Mouse (Mus musculus): Measurements from ENCODE around the gene Xrcc6. TPM values are rescaled to one million over a fixed set of nuclear protein-coding genes. Genes with fewer than 3 reads are reported as not detected.

Xrcc6 gene
- polyA plus RNA-seq, 1 experiment = 37.4 TPM

DNA sequence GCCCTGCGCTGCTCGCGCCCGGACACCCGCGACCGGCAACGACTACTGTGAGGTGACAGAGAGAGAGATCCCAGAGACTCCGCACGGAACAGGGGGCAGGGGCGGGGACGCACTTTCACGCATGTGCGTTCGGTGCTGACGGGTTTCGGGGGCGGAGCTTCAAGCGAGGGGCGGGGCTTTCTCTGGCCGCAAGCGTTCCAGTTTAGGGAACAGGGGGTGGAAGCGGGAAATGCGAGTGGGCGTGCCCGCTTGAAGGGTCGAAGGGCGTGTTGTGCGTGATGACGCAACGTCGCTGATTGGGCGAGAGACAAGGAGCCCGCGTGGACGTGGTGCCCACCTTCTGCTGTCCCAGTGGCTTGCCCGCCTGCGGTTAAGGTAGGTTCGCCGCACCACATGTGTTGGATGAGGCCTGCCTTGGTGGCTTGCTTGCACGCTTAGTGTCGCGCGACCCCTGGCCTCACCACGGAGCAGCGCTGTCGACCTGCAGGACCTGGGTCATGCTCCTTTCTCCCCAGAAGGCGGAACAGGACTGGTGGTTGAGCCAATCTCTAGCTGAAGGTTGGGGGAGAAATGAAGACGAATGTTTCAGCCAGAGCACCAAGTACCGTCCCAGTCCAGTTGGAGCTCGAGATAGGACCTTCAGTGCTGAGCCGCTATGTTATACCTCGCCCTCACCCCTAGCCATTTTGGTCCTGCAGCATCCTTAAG is 28.6 kb downstream of the Xrcc6 start:
- TF ChIP-seq CTCF (IDR thresholded peaks at IDR 0.05; ENCODE audit: borderline replicate concordance, insufficient read depth, low read length) (no peak), POLR2A (IDR thresholded peaks at IDR 0.05; ENCODE audit: low read depth, low read length) (peak; percentile 89)
- Histone ChIP-seq H3K4me1 (ENCODE audit: control insufficient read depth, insufficient read depth, low read length) (peaks cover 12% of the 10 kb centered on the region), H3K4me3 (ENCODE audit: insufficient read depth, low read length) (peak overlapping the region; percentile 89), H3K27ac (ENCODE audit: insufficient read depth, low read length) (no peak overlapping the region)

DNA sequence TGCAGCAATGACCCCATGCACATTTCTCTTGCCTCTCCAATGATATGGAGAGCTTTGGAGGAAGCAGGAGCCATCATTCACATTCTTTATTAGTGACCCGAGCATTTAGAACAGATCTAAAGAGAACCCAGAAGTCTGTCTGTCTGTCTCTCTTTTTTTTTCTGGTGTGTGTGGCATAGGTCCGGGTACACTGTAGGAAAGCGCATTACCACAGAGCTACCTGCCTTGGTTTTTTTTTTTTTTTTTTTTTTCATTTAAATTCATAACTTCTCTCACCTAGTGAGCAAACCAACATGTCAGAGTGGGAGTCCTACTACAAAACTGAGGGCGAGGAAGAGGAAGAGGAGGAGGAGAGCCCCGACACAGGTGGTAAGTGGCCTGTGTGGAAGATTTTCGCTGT is 29.2 kb downstream of the Xrcc6 start:
- peak overlapping the region; percentile 89 for H3K4me3 ChIP-seq (ENCODE audit: insufficient read depth, low read length)
- H3K27ac ChIP-seq (ENCODE audit: insufficient read depth, low read length) = no peak overlapping the region
- no peak for TF ChIP-seq POLR2A (IDR thresholded peaks at IDR 0.05; ENCODE audit: low read depth, low read length)
- no peak for TF ChIP-seq CTCF (IDR thresholded peaks at IDR 0.05; ENCODE audit: borderline replicate concordance, insufficient read depth, low read length)
- H3K4me1 ChIP-seq (ENCODE audit: control insufficient read depth, insufficient read depth, low read length) = peaks cover 11% of the 10 kb centered on the region

DNA sequence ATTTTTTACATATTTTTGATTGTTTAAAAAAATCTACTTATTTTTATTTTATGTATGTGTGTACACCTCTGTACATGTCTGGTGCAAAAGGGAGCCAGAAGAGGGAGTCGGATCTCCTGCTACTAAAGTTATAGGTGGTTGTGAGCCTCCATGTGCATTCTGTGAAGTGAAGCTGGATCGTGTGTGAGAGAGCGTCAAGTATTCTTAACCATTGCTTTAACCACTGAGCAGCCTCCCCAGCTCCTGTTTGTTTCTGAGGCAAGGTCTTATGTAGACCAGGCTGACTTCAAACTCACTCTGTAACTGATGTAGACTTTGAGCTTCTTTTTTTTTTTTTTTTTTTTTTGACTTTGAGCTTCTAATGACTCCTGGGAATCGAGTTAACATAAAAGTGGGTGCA is 29.8 kb downstream of the Xrcc6 start:
- Histone ChIP-seq H3K4me3 (ENCODE audit: insufficient read depth, low read length) (no peak overlapping the region), H3K4me1 (ENCODE audit: control insufficient read depth, insufficient read depth, low read length) (0 out of 2 replicates have a peak, but pooled peaks cover 7% of the 10 kb centered on the region), H3K27ac (ENCODE audit: insufficient read depth, low read length) (no peak overlapping the region)
- TF ChIP-seq POLR2A (IDR thresholded peaks at IDR 0.05; ENCODE audit: low read depth, low read length) (no peak), CTCF (IDR thresholded peaks at IDR 0.05; ENCODE audit: borderline replicate concordance, insufficient read depth, low read length) (no peak)

DNA sequence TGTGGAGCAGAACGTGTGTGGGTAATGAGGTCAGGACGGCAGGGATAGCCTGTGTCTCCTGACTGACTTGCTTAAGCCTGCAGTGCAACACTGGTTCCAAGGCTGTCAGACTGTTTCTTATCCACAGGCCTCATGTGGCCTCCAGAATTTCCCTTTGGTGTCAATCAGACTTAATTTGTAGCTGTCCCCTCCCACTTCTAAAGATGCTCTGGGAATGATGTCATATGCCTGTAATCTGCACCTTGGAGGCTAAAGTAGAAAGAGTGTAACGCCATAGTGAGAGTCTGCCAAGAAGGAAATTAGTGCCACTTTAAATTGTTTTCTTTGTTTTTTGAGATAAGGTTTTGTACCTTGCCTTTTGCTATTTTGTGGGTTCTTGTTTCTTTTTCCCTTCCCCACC is 31.7 kb downstream of the Xrcc6 start:
- no peak overlapping the region for H3K27ac ChIP-seq (ENCODE audit: insufficient read depth, low read length)
- TF ChIP-seq CTCF (IDR thresholded peaks at IDR 0.05; ENCODE audit: borderline replicate concordance, insufficient read depth, low read length) (no peak), POLR2A (IDR thresholded peaks at IDR 0.05; ENCODE audit: low read depth, low read length) (no peak)
- no peaks in the 10 kb centered on the region for H3K4me1 ChIP-seq (ENCODE audit: control insufficient read depth, insufficient read depth, low read length)
- H3K4me3 ChIP-seq (ENCODE audit: insufficient read depth, low read length) = no peak overlapping the region

DNA sequence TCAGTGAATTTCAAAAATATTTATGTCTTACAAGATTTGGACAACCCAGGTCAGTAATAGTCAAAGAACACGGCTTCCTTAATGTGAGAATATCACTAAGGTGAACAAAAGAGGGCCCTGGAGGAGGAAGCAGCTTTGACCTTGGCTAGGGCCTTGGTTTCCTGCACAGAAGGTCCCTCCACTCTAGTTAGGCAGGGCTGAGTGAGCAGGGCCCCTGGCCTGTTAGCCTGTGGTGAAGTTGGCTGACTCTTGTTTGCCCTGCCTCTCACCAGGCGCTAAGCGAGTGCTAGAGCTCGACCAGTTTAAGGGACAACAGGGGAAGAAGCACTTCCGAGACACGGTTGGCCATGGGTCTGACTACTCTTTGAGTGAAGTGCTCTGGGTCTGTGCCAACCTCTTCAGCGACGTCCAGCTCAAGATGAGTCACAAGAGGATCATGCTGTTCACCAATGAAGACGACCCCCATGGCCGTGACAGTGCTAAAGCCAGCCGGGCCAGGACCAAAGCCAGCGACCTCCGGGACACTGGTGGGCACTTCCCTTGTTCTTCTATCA is 35.0 kb downstream of the Xrcc6 start:
- Histone ChIP-seq H3K27ac (ENCODE audit: insufficient read depth, low read length) (no peak overlapping the region), H3K4me1 (ENCODE audit: control insufficient read depth, insufficient read depth, low read length) (no peaks in the 10 kb centered on the region), H3K4me3 (ENCODE audit: insufficient read depth, low read length) (no peak overlapping the region)
- TF ChIP-seq CTCF (IDR thresholded peaks at IDR 0.05; ENCODE audit: borderline replicate concordance, insufficient read depth, low read length) (no peak), POLR2A (IDR thresholded peaks at IDR 0.05; ENCODE audit: low read depth, low read length) (no peak)

DNA sequence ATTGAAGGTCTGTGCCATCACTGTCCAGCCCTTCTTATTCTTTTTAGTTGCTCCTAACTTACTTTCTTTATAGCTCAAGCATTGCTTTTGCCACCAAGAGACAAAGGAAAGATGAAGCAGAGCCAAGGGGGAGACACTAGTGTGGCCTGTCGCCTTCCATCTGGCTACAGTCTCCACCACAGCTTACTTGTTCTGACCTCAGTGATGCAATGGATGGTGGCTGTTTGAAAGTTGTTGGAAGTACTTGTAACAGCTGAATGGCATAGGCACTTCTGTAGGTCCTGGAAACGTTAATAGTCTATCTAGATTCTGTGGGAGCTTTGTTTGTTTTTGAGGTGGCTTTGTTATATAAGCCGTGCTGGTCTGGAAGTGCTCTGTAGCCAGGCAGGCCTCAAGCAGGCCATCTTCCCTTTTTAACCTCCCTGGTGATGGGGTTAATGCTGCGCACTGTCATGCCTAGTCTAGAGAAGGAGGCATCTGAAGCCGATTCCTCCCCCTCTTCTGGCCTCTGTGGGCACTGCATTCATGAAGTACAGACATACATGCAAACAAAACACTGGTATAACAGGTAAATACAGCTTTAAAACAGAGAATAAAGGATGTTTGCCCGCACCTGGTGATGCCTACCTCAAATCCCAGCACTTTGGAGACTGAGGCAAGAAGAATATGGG is 36.5 kb downstream of the Xrcc6 start:
- TF ChIP-seq CTCF (IDR thresholded peaks at IDR 0.05; ENCODE audit: borderline replicate concordance, insufficient read depth, low read length) (no peak), POLR2A (IDR thresholded peaks at IDR 0.05; ENCODE audit: low read depth, low read length) (no peak)
- Histone ChIP-seq H3K27ac (ENCODE audit: insufficient read depth, low read length) (no peak overlapping the region), H3K4me3 (ENCODE audit: insufficient read depth, low read length) (no peak overlapping the region), H3K4me1 (ENCODE audit: control insufficient read depth, insufficient read depth, low read length) (no peaks in the 10 kb centered on the region)

DNA sequence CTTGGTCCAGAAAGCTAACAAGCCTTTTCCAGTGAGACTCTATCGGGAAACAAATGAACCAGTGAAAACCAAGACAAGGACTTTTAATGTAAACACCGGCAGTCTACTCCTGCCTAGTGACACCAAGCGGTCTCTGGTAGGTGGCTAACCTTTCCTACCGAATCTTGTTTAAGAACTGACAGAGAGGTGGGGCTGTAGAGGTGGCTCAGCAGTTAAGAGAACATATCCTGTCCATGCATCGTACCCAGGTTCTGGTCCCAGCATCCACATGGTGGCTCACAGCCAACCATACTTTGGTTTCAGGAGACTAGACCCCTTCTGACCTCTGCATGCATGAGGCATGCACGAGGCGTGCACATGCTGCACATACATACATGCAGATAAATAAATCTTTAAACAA is 39.6 kb downstream of the Xrcc6 start:
- Histone ChIP-seq H3K4me3 (ENCODE audit: insufficient read depth, low read length) (no peak overlapping the region), H3K27ac (ENCODE audit: insufficient read depth, low read length) (no peak overlapping the region), H3K4me1 (ENCODE audit: control insufficient read depth, insufficient read depth, low read length) (no peaks in the 10 kb centered on the region)
- TF ChIP-seq POLR2A (IDR thresholded peaks at IDR 0.05; ENCODE audit: low read depth, low read length) = no peak
- no peak for TF ChIP-seq CTCF (IDR thresholded peaks at IDR 0.05; ENCODE audit: borderline replicate concordance, insufficient read depth, low read length)

DNA sequence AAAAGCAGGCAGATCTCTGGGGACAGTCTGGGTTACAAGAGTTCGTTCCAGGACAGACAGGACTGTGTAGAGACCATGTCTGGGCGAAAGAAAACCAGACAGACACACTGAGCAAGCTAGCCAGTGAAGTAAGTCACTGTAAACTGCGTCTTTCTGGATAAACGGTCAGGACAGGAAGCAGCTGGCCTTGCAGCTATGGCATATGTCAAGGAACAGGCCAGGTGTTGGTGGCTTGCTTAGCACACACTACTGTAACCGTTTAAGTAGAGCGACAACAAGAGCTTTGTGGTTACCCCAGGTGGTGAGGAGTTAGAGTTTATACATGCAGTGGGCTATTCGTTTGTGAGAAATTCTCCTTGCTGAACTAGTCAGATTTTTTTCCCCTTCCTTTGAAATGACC is 40.1 kb downstream of the Xrcc6 start:
- Histone ChIP-seq H3K4me3 (ENCODE audit: insufficient read depth, low read length) (no peak overlapping the region), H3K27ac (ENCODE audit: insufficient read depth, low read length) (no peak overlapping the region), H3K4me1 (ENCODE audit: control insufficient read depth, insufficient read depth, low read length) (no peaks in the 10 kb centered on the region)
- TF ChIP-seq CTCF (IDR thresholded peaks at IDR 0.05; ENCODE audit: borderline replicate concordance, insufficient read depth, low read length) (no peak), POLR2A (IDR thresholded peaks at IDR 0.05; ENCODE audit: low read depth, low read length) (no peak)

DNA sequence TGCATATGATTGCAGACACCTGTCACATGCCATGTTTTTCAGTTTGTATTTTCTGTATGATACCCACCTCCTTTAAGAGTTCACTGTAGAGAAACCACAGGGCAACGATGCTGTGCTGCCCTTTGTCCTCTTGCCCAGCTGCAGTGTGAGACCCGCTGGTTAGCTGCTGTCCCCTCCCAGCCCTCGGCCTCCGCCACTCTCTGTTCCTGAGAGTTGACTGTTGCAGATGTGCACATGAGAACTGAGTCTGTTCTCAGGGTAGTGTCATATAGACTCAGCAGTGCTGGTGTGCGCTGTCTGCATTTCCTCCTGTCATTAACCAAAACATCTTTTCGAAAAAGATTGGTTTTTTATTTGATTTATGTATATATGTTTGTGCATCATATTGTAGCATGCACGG is 44.8 kb downstream of the Xrcc6 start:
- no peaks in the 10 kb centered on the region for H3K4me1 ChIP-seq (ENCODE audit: control insufficient read depth, insufficient read depth, low read length)

DNA sequence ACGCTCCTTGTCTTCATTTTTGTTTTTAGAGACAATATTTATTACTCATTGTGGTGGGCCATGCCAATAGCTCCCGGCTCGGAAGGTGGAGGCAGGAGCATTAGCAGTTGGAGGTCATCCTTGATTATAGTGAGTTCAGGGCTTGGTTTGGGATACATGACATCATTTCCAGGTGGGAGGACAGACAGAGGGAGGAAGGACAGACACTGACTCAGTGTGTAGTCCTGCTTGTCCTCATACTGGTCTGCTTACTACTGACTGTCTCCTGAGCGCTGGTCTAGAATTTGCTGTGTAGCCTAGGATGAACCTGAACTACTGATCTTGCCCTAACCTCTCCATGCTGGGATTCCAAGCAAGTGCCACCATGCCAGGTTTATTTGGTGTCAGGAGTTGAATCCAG is 46.1 kb downstream of the Xrcc6 start, which contains the start of gene Desi1:
Gene Desi1, minus strand, starts transcription at position 101 of the 400 bp plus-strand sequence.
- H3K27ac ChIP-seq (ENCODE audit: insufficient read depth, low read length) = no peak within 1 kb of the TSS
- H3K4me1 ChIP-seq (ENCODE audit: control insufficient read depth, insufficient read depth, low read length) = no peaks in the 10 kb centered on the region
- H3K4me3 ChIP-seq (ENCODE audit: insufficient read depth, low read length) = no peak within 1 kb of the TSS
- TF ChIP-seq POLR2A (IDR thresholded peaks at IDR 0.05; ENCODE audit: low read depth, low read length) (no peak), CTCF (IDR thresholded peaks at IDR 0.05; ENCODE audit: borderline replicate concordance, insufficient read depth, low read length) (no peak)

More for the DNA sequence above, 44.8 kb downstream of the Xrcc6 start:
- no peak overlapping the region for H3K4me3 ChIP-seq (ENCODE audit: insufficient read depth, low read length)
- no peak overlapping the region for H3K27ac ChIP-seq (ENCODE audit: insufficient read depth, low read length)
- no peak for TF ChIP-seq POLR2A (IDR thresholded peaks at IDR 0.05; ENCODE audit: low read depth, low read length)
- no peak for TF ChIP-seq CTCF (IDR thresholded peaks at IDR 0.05; ENCODE audit: borderline replicate concordance, insufficient read depth, low read length)

All from embryonic fibroblast, embryonic 13.5 days (primary cell).